Mouse (Mus musculus) stomach, postnatal 0 days (tissue): ENCODE results near the gene Ppm1d.

Experiments used
- CTCF ChIP-seq: IDR thresholded peaks from 2 replicates; pipeline ENCODE4 v1.5.1; 2016; ENCODE audit warnings: antibody characterized with exemption, low read depth, mild to moderate bottlenecking, moderate library complexity
- EP300 ChIP-seq: optimal IDR thresholded peaks from 2 replicates; pipeline ENCODE3; 2016; ENCODE audit warnings: antibody characterized with exemption

GRCm38 (mm10) chr11:85395361-85395760, 84.3 kb downstream of the Ppm1d start:
- TF ChIP-seq CTCF (no peak), EP300 (no peak)
